Mouse (Mus musculus): ENCODE measurements around the gene Plekhg1.

- no peak for TF ChIP-seq ZNF384 (IDR thresholded peaks at IDR 0.05; ENCODE audit: low read depth, low read length)
- TF ChIP-seq ZMIZ1 (IDR thresholded peaks at IDR 0.05; ENCODE audit: low read depth, low read length): no peak
- TF ChIP-seq MAX (IDR thresholded peaks at IDR 0.05; ENCODE audit: low read length): peak; percentile 36; the same call in 1 of the 2 replicates
- TF ChIP-seq USF1 (IDR thresholded peaks at IDR 0.05; ENCODE audit: low read depth, low read length): no peak
- no peak for TF ChIP-seq BHLHE40 (IDR thresholded peaks at IDR 0.05; ENCODE audit: low read depth, low read length)
- TF ChIP-seq SIN3A (IDR thresholded peaks at IDR 0.05; ENCODE audit: low read length): no peak
- no peak for TF ChIP-seq CTCF (conservative IDR thresholded peaks at IDR 0.05 in 1 of 2, IDR thresholded peaks at IDR 0.05 in 1 of 2; ENCODE audit: low read depth in 2 of 2, low read length in 2 of 2)
- peak; percentile 36; the same call in 1 of the 2 replicates for TF ChIP-seq NRF1 (IDR thresholded peaks at IDR 0.05; ENCODE audit: low read depth, low read length)
- no peak for TF ChIP-seq KAT2A (IDR thresholded peaks at IDR 0.05; ENCODE audit: insufficient replicate concordance, low read length)
- TF ChIP-seq ELF1 (IDR thresholded peaks at IDR 0.05; ENCODE audit: low read depth, low read length): peak; percentile 76
- TF ChIP-seq POLR2A (IDR thresholded peaks at IDR 0.05; ENCODE audit: low read depth, low read length): peak; percentile 49
- TF ChIP-seq ZC3H11A (IDR thresholded peaks at IDR 0.05; ENCODE audit: low read depth, low read length): no peak
- no peak for TF ChIP-seq RCOR1 (conservative IDR thresholded peaks at IDR 0.05; ENCODE audit: low read depth, low read length)
These were observed 91.6 kb downstream of the Plekhg1 start for GRCm38 (mm10) chr10:3831597-3832351.
